Mouse (Mus musculus) liver, embryonic 14.5 days (tissue): ENCODE measurements around the gene Cdh23. TPM values are rescaled to one million over a fixed set of nuclear protein-coding genes. Genes with fewer than 3 reads are reported as not detected.

Source experiments
- ATAC-seq: fragments of 200-750 bp; cut with Nextera tagmentation; 2 replicates; pipeline ENCODE4 v1.8.0; 2017; ENCODE audit warnings: moderate number of reproducible peaks, mild to moderate bottlenecking, moderate library complexity; ENCODE audit not compliant: insufficient read depth
- DNase-seq, 3 experiments: peaks; one replicate each; pipeline ENCODE4 v3.0.0-alpha.2; 2012 to 2013; ENCODE audit warnings: low read depth in 3 of 3, low spot score in 3 of 3
- H3K27ac ChIP-seq: fragments of 300-500 bp; sonication (generic); 2 replicates; pipeline ENCODE4 v1.5.1; 2014; ENCODE audit warnings: moderate library complexity, mild to moderate bottlenecking, control low read depth, inconsistent platforms
- H3K27me3 ChIP-seq: fragments of 300-500 bp; sonication (generic); 2 replicates; pipeline ENCODE4 v1.6.1; 2014; ENCODE audit warnings: mild to moderate bottlenecking, low read length, moderate library complexity; ENCODE audit not compliant: control insufficient read depth, insufficient read depth
- H3K36me3 ChIP-seq: fragments of 300-500 bp; sonication (generic); replicated peaks from 2 replicates; pipeline ENCODE4 v1.6.1; 2014; ENCODE audit warnings: low read depth; ENCODE audit not compliant: control insufficient read depth, insufficient read depth
- H3K4me1 ChIP-seq, 2 experiments: fragments of 200-500 bp in 1 of 2; fragments of 300-500 bp in 1 of 2; sonication (generic) in 1 of 2; replicated peaks; 2 replicates each; pipeline ENCODE4 v1.6.1; 2012 to 2014; ENCODE audit warnings: antibody characterized with exemption in 1 of 2, inconsistent platforms in 1 of 2, low read length in 1 of 2; ENCODE audit not compliant: control insufficient read depth in 2 of 2, insufficient read depth in 2 of 2
- H3K4me2 ChIP-seq: fragments of 300-500 bp; sonication (generic); 2 replicates; pipeline ENCODE4 v1.6.1; 2014; ENCODE audit warnings: low read depth, mild to moderate bottlenecking, control low read depth, moderate library complexity
- H3K4me3 ChIP-seq, 2 experiments: fragments of 200-500 bp in 1 of 2; fragments of 300-500 bp in 1 of 2; sonication (generic) in 1 of 2; 2 replicates each; pipeline ENCODE4 v1.5.1; 2012 to 2014; ENCODE audit warnings: low read depth in 2 of 2, low read length in 2 of 2, mild to moderate bottlenecking in 2 of 2, control low read depth in 1 of 2, inconsistent platforms in 1 of 2, moderate library complexity in 1 of 2; ENCODE audit not compliant: insufficient read depth in 1 of 2
- H3K9ac ChIP-seq: fragments of 300-500 bp; sonication (generic); replicated peaks from 2 replicates; pipeline ENCODE4 v1.6.1; 2014; ENCODE audit warnings: mild to moderate bottlenecking, control low read depth, moderate library complexity
- H3K9me3 ChIP-seq: fragments of 300-500 bp; sonication (generic); 2 replicates; pipeline ENCODE4 v1.6.1; 2016; ENCODE audit warnings: low read length, mixed read lengths; ENCODE audit not compliant: control insufficient read depth
- CTCF ChIP-seq: IDR thresholded peaks from 2 replicates; pipeline ENCODE4 v1.5.1; 2016; ENCODE audit warnings: antibody characterized with exemption, low read depth, control low read depth
- EP300 ChIP-seq: IDR thresholded peaks from 2 replicates; pipeline ENCODE4 v1.6.1; 2016; ENCODE audit warnings: antibody characterized with exemption, low read depth
- whole genome bisulfite sequencing: fragments of 180-500 bp; shearing (Covaris S2); extraction: QIAGEN DNeasy Blood & Tissue Kit; methylation state at CpG from one replicate; pipeline ENCODE4 v1.1.7; 2014; ENCODE audit not compliant: insufficient replicate concordance; 5-methylcytosine and 5-hydroxymethylcytosine counted together
- polyA plus RNA-seq, 2 experiments: library from polyadenylated mRNA; depleted of rRNA in 1 of 2; stranded (reverse) in 1 of 2; unstranded in 1 of 2; fragments of >200 nt; fragmentation: Nextera tagmentation in 1 of 2; extraction: Ambion mirVana in 1 of 2; gene quantifications; 2 replicates each; pipeline versions ENCODE4 v1.2.1 to v1.2.3; 2012 to 2014

Cdh23 gene
- polyA plus RNA-seq, 2 experiments = 0.02 TPM; not detected in 1

- no peaks in the 10 kb centered on the region for H3K9me3 ChIP-seq
- 77% methylated on average over 15 of the region's 15 CpGs for WGBS
These were observed 113.3 kb downstream of the Cdh23 start for GRCm38 (mm10) chr10:60582956-60583355.

GRCm38 (mm10) chr10:60580666-60581065, 115.6 kb downstream of the Cdh23 start:
- Histone ChIP-seq H3K27me3 (no peaks in the 10 kb centered on the region), H3K9me3 (no peaks in the 10 kb centered on the region), H3K36me3 (no peaks in the 10 kb centered on the region), H3K4me1 (peaks cover 13 to 20% of the 10 kb centered on the region in 2 experiments; a peak in 3 of 4 replicates), H3K4me2 (no peak overlapping the region), H3K27ac (no peak overlapping the region), H3K9ac (no peak overlapping the region), H3K4me3 (no peak overlapping the region)
- WGBS = 79% methylated on average over 15 of the region's 15 CpGs
- ATAC-seq = no peak
- TF ChIP-seq EP300 (no peak), CTCF (no peak)
- DNase-seq = no peak

More at GRCm38 (mm10) chr10:60582956-60583355, 113.3 kb downstream of the Cdh23 start:
- H3K36me3 ChIP-seq = no peaks in the 10 kb centered on the region
- H3K27ac ChIP-seq = no peak overlapping the region
- no peak overlapping the region for H3K4me2 ChIP-seq
- H3K4me3 ChIP-seq = no peak overlapping the region
- DNase-seq (no peak), ATAC-seq (no peak)
- no peaks in the 10 kb centered on the region for H3K27me3 ChIP-seq
- H3K4me1 ChIP-seq = peaks cover 4 to 8% of the 10 kb centered on the region in 2 experiments; a peak in 3 of 4 replicates
- TF ChIP-seq CTCF (no peak), EP300 (no peak)
- H3K9ac ChIP-seq = no peak overlapping the region

- WGBS = 76% methylated on average over 12 of the region's 12 CpGs
- Histone ChIP-seq H3K4me3 (no peak overlapping the region), H3K9me3 (no peaks in the 10 kb centered on the region), H3K27me3 (no peaks in the 10 kb centered on the region), H3K4me2 (no peak overlapping the region), H3K27ac (peak overlapping the region; percentile 72), H3K4me1 (peaks cover 13 to 20% of the 10 kb centered on the region in 2 experiments; a peak in 3 of 4 replicates), H3K9ac (no peak overlapping the region), H3K36me3 (no peaks in the 10 kb centered on the region)
- ATAC-seq (no peak), DNase-seq (no peak)
- TF ChIP-seq EP300 (no peak), CTCF (no peak)
These were observed 117.4 kb downstream of the Cdh23 start for GRCm38 (mm10) chr10:60578738-60579538.

DNA sequence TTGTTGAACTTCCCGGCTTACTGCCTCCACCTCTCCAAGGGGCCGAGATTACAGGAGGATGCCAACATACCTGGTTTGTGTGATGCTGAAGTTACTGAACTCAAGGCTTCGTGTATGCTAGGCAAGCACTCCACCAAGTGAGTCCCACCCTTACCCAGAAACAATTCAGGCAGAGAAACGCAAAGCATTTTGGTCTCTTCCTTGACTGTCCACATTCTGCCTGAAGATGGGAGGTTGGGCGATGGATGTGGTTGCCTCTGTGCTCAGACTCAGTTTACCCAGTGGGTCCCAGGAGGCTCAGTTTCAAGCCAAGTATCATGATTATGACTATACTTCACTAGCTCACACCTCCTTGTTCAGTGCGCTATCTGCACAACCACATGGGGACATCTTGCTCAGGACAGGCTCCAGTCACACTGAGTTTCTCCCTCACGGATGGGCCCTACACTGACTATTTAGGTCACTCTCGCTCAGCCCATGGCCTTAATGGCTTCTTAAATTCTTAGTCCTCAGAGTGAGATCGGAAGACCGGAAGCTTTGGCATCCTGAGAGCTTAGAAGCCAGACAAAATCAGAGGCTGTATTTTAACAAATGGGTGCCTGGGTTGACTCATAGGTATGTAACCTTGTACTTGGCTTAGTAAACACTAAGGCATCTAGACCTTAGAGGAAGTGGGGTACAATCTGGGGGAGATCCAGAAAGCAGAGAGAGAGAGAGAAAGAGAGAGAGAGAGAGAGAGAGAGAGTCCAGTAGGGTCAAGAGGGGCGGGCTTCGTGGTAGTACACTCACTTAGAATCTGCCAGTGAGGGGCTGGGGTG, 118.2 kb downstream of the Cdh23 start:
- DNase-seq = peak in 2 of 3 experiments; percentile 20 to 28
- Histone ChIP-seq H3K27me3 (no peaks in the 10 kb centered on the region), H3K36me3 (no peaks in the 10 kb centered on the region), H3K4me3 (no peak overlapping the region), H3K4me1 (peaks cover 13 to 20% of the 10 kb centered on the region in 2 experiments; a peak in 3 of 4 replicates), H3K9ac (no peak overlapping the region), H3K27ac (peak overlapping the region; percentile 72), H3K4me2 (peak overlapping the region; percentile 23), H3K9me3 (no peaks in the 10 kb centered on the region)
- ATAC-seq = peak; percentile 74
- TF ChIP-seq EP300 (no peak), CTCF (no peak)
- WGBS = 63% methylated on average over 12 of the region's 12 CpGs
